Comparison of ENCODE assay signal across 20 mouse cellular contexts in genomic region chr5:118351301-118351700, GRCm38 (mm10).
DNase-seq lines count a peak whose midpoint lies in the region; TF ChIP-seq lines count a peak whose summit lies in the region.
"Had no signal": no experiment of that assay in that cellular context is flagged by ENCODE, and none has a peak within 500 bp of the region (broad histone marks: within the 10 kb centered on the region; RNA-seq: fewer than 3 reads in every experiment).

No protein-coding gene starts in this region.

- no peak overlapping the region for H3K27ac ChIP-seq in thymus, adult 2 months (ENCODE audit: control insufficient read depth, insufficient read depth, low read length)
- H3K27ac ChIP-seq: embryonic facial prominence, embryonic 10.5 days; embryonic facial prominence, embryonic 12.5 days; forebrain, embryonic 13.5 days; forebrain, embryonic 15.5 days had no signal

- H3K36me3 ChIP-seq in thymus, adult 2 months (ENCODE audit: control insufficient read depth, insufficient read depth, low read length) = no peaks in the 10 kb centered on the region
- H3K36me3 ChIP-seq: embryonic facial prominence, embryonic 10.5 days; embryonic facial prominence, embryonic 12.5 days; forebrain, embryonic 15.5 days; G1E had no signal

- no peak overlapping the region for H3K4me3 ChIP-seq in thymus, adult 2 months (ENCODE audit: control insufficient read depth, insufficient read depth, low read length)
- H3K4me3 ChIP-seq: embryonic facial prominence, embryonic 10.5 days; embryonic facial prominence, embryonic 12.5 days; forebrain, embryonic 13.5 days; forebrain, embryonic 15.5 days had no signal

- peaks cover 9% of the 10 kb centered on the region for H3K4me1 ChIP-seq in thymus, adult 2 months (replicated peaks; ENCODE audit: control insufficient read depth, insufficient read depth, low read length)

- TF ChIP-seq POLR2A in thymus, adult 2 months (IDR thresholded peaks at IDR 0.05; ENCODE audit: control insufficient read depth, extremely low read depth, insufficient read depth, low read length, poor library complexity) = no peak

- DNase-seq in ES-CJ7 (ENCODE audit: low read depth, low spot score) = peak; percentile 90
- DNase-seq in R1 (ENCODE audit: low read depth, low spot score) = peak; percentile 97
- no peak for DNase-seq in frontal cortex, postnatal 10 days (ENCODE audit: low spot score in 2 of 2)
- DNase-seq in testis, postnatal 14 days (ENCODE audit: low spot score) = no peak
- no peak for DNase-seq in thymus, adult 2 months
- DNase-seq: adrenal gland, adult 8-10 months; adrenal gland, postnatal 14 days; adrenal gland, postnatal 36 days; cerebellum, adult 11-12 months; cerebellum, adult 2 months; cerebellum, adult 9-10 months; cerebellum, postnatal 10 days; cerebellum, postnatal 25 days; forebrain, postnatal 0 days had no signal

- H3K27me3 ChIP-seq in thymus, adult 2 months (ENCODE audit: control insufficient read depth, insufficient read depth, low read length) = no peaks in the 10 kb centered on the region
- H3K27me3 ChIP-seq: embryonic facial prominence, embryonic 12.5 days; forebrain, embryonic 13.5 days; forebrain, embryonic 15.5 days; Patski had no signal

- TF ChIP-seq CTCF in thymus, adult 2 months (IDR thresholded peaks at IDR 0.05; ENCODE audit: borderline replicate concordance, control insufficient read depth, extremely low read depth, insufficient read depth, low read length, poor library complexity) = no peak

- WGBS in thymus, adult 2 months = 96% methylated on average over 1 of the region's 1 CpGs

Comparison
In these comparisons a context has a peak if more than half of its experiments do, and no peak if none do; other contexts are left out.
1. DNase-seq: peak in ES-CJ7 (single experiment) and R1 (single experiment); none in frontal cortex, postnatal 10 days (0 of 2), testis, postnatal 14 days (single experiment) and thymus, adult 2 months (single experiment).